ENCODE assay signal across 16 mouse cellular contexts in the genomic region with DNA sequence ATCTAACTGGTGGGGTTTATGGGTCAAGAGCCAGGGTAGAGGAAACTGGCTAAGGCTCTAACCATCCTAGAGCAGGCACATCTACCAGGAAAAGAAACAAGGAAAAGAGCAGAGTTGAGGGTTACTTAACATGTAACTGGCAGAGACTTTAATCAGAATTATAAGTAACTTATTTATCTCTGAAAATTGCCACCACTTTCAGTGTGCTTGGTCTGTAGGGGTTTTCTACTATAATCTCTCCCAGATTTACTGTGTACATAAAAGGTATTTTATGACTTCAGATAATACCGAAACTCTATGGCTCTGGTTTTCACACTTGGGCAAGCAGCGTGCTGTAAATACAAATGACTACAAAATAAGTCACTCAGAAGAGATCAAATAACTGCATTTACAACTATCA. TPM values are rescaled to one million over a fixed set of nuclear protein-coding genes. Genes with fewer than 3 reads are reported as not detected.
A peak's percentile ranks its signal among the peaks of the same experiment; 100 is the strongest.
DNase-seq lines count a peak whose midpoint lies in the region; ATAC-seq and TF ChIP-seq lines count a peak whose summit lies in the region.
"Had no signal": no experiment of that assay in that cellular context is flagged by ENCODE, and none has a peak within 500 bp of the region (broad histone marks: within the 10 kb centered on the region; RNA-seq: fewer than 3 reads in every experiment).

No protein-coding gene starts in this region.

- TF ChIP-seq CTCF in lung, postnatal 0 days (IDR thresholded peaks at IDR 0.05) = no peak

- DNase-seq in hindbrain, embryonic 14.5 days (ENCODE audit: low spot score) = no peak
- DNase-seq in lung, postnatal 0 days (ENCODE audit: low spot score) = peak; percentile 20
- no peak for DNase-seq in lung, postnatal 10 days
- DNase-seq in midbrain, embryonic 14.5 days = no peak
- DNase-seq: adrenal gland, postnatal 25 days; gastrocnemius, postnatal 14 days; kidney, adult 9 months; thymus, postnatal 4 days had no signal

- H3K9me3 ChIP-seq in hindbrain, embryonic 14.5 days (ENCODE audit: control insufficient read depth, low read length) = no peaks in the 10 kb centered on the region
- no peaks in the 10 kb centered on the region for H3K9me3 ChIP-seq in hindbrain, embryonic 12.5 days (replicated peaks)
- H3K9me3 ChIP-seq in lung, postnatal 0 days (ENCODE audit: low read length) = no peaks in the 10 kb centered on the region
- H3K9me3 ChIP-seq in limb, embryonic 13.5 days = no peaks in the 10 kb centered on the region
- no peaks in the 10 kb centered on the region for H3K9me3 ChIP-seq in midbrain, embryonic 14.5 days (ENCODE audit: control insufficient read depth, low read length)
- H3K9me3 ChIP-seq: embryonic facial prominence, embryonic 10.5 days; hindbrain, embryonic 15.5 days; limb, embryonic 15.5 days; midbrain, embryonic 12.5 days had no signal

- no peak overlapping the region for H3K9ac ChIP-seq in hindbrain, embryonic 14.5 days
- no peak overlapping the region for H3K9ac ChIP-seq in hindbrain, embryonic 12.5 days
- no peak overlapping the region for H3K9ac ChIP-seq in lung, postnatal 0 days (replicated peaks; ENCODE audit: low read depth)
- no peak overlapping the region for H3K9ac ChIP-seq in limb, embryonic 13.5 days
- no peak overlapping the region for H3K9ac ChIP-seq in midbrain, embryonic 14.5 days (replicated peaks; ENCODE audit: low read length)
- H3K9ac ChIP-seq: hindbrain, embryonic 15.5 days; limb, embryonic 15.5 days; midbrain, embryonic 12.5 days had no signal

- no peak for ATAC-seq in hindbrain, embryonic 14.5 days (ENCODE audit: low FRiP score)
- ATAC-seq in hindbrain, embryonic 12.5 days (ENCODE audit: low FRiP score) = no peak
- no peak for ATAC-seq in lung, postnatal 0 days
- ATAC-seq in limb, embryonic 13.5 days (ENCODE audit: low FRiP score, low read depth) = no peak
- ATAC-seq in monocyte, adult 5-6 weeks (replicated peaks; ENCODE audit: insufficient number of reproducible peaks, low FRiP score, low TSS enrichment, poor library complexity, severe bottlenecking) = no peak
- ATAC-seq in midbrain, embryonic 14.5 days (ENCODE audit: low FRiP score, low TSS enrichment) = no peak
- ATAC-seq: activated CD4-positive, CD25-positive, alpha-beta regulatory T cell, adult 4 months had no signal

- H3K4me2 ChIP-seq in hindbrain, embryonic 14.5 days (replicated peaks) = no peak overlapping the region
- H3K4me2 ChIP-seq in hindbrain, embryonic 12.5 days (replicated peaks) = no peak overlapping the region
- H3K4me2 ChIP-seq in lung, postnatal 0 days (replicated peaks; ENCODE audit: low read depth, low read length) = no peak overlapping the region
- H3K4me2 ChIP-seq in limb, embryonic 13.5 days (replicated peaks) = peak overlapping the region; percentile 25
- H3K4me2 ChIP-seq in midbrain, embryonic 14.5 days (ENCODE audit: low read length) = no peak overlapping the region
- H3K4me2 ChIP-seq: hindbrain, embryonic 15.5 days; limb, embryonic 15.5 days; midbrain, embryonic 12.5 days had no signal

- H3K4me3 ChIP-seq in hindbrain, embryonic 14.5 days (replicated peaks; ENCODE audit: low read length) = no peak overlapping the region
- H3K4me3 ChIP-seq in hindbrain, embryonic 12.5 days = no peak overlapping the region
- no peak overlapping the region for H3K4me3 ChIP-seq in lung, postnatal 0 days (ENCODE audit: low read depth, low read length)
- H3K4me3 ChIP-seq in limb, embryonic 13.5 days = no peak overlapping the region
- no peak overlapping the region for H3K4me3 ChIP-seq in midbrain, embryonic 14.5 days (replicated peaks; ENCODE audit: low read depth, low read length)
- H3K4me3 ChIP-seq: embryonic facial prominence, embryonic 10.5 days; hindbrain, embryonic 15.5 days; limb, embryonic 15.5 days; midbrain, embryonic 12.5 days had no signal

- H3K27me3 ChIP-seq in hindbrain, embryonic 14.5 days (ENCODE audit: control insufficient read depth, insufficient read depth, low read length) = no peaks in the 10 kb centered on the region
- no peaks in the 10 kb centered on the region for H3K27me3 ChIP-seq in hindbrain, embryonic 12.5 days
- no peaks in the 10 kb centered on the region for H3K27me3 ChIP-seq in lung, postnatal 0 days (replicated peaks; ENCODE audit: insufficient read depth, low read length)
- H3K27me3 ChIP-seq in limb, embryonic 13.5 days = no peaks in the 10 kb centered on the region
- no peaks in the 10 kb centered on the region for H3K27me3 ChIP-seq in midbrain, embryonic 14.5 days (ENCODE audit: control insufficient read depth, insufficient read depth, low read length)
- H3K27me3 ChIP-seq: hindbrain, embryonic 15.5 days; limb, embryonic 15.5 days; midbrain, embryonic 12.5 days had no signal

- H3K27ac ChIP-seq in hindbrain, embryonic 14.5 days = 0 out of 2 replicates have a peak overlapping the region, but pooled peaks have one; percentile 43
- no peak overlapping the region for H3K27ac ChIP-seq in hindbrain, embryonic 12.5 days
- no peak overlapping the region for H3K27ac ChIP-seq in lung, postnatal 0 days (ENCODE audit: low read length)
- H3K27ac ChIP-seq in limb, embryonic 13.5 days = no peak overlapping the region
- no peak overlapping the region; the same call in 1 of the 2 replicates for H3K27ac ChIP-seq in midbrain, embryonic 14.5 days (replicated peaks; ENCODE audit: low read depth, low read length)
- H3K27ac ChIP-seq: embryonic facial prominence, embryonic 10.5 days; hindbrain, embryonic 15.5 days; limb, embryonic 15.5 days; midbrain, embryonic 12.5 days had no signal

- peaks cover 19% of the 10 kb centered on the region for H3K4me1 ChIP-seq in hindbrain, embryonic 14.5 days (replicated peaks; ENCODE audit: control insufficient read depth, insufficient read depth, low read length)
- no peaks in the 10 kb centered on the region for H3K4me1 ChIP-seq in hindbrain, embryonic 12.5 days
- H3K4me1 ChIP-seq in lung, postnatal 0 days (ENCODE audit: insufficient read depth, low read depth, low read length) = peaks cover 27% of the 10 kb centered on the region
- peaks cover 42% of the 10 kb centered on the region for H3K4me1 ChIP-seq in limb, embryonic 13.5 days
- H3K4me1 ChIP-seq in midbrain, embryonic 14.5 days (ENCODE audit: control insufficient read depth, insufficient read depth, low read length) = peaks cover 14% of the 10 kb centered on the region; the same call in 1 of the 2 replicates

- no peaks in the 10 kb centered on the region for H3K36me3 ChIP-seq in hindbrain, embryonic 14.5 days (replicated peaks; ENCODE audit: control insufficient read depth, insufficient read depth)
- H3K36me3 ChIP-seq in hindbrain, embryonic 12.5 days = no peaks in the 10 kb centered on the region
- no peaks in the 10 kb centered on the region for H3K36me3 ChIP-seq in lung, postnatal 0 days (ENCODE audit: insufficient read depth, low read length)
- peaks cover 7% of the 10 kb centered on the region for H3K36me3 ChIP-seq in limb, embryonic 13.5 days
- no peaks in the 10 kb centered on the region for H3K36me3 ChIP-seq in midbrain, embryonic 14.5 days (ENCODE audit: control insufficient read depth, insufficient read depth, low read length)
- H3K36me3 ChIP-seq: embryonic facial prominence, embryonic 10.5 days; hindbrain, embryonic 15.5 days; limb, embryonic 15.5 days; midbrain, embryonic 12.5 days had no signal

- WGBS in hindbrain, embryonic 14.5 days = 78% methylated on average over 2 of the region's 2 CpGs
- WGBS in hindbrain, embryonic 12.5 days = 81% methylated on average over 2 of the region's 2 CpGs
- WGBS in lung, postnatal 0 days = 59% methylated on average over 2 of the region's 2 CpGs
- 28% methylated on average over 2 of the region's 2 CpGs for WGBS in limb, embryonic 13.5 days
- WGBS in midbrain, embryonic 14.5 days = 67% methylated on average over 2 of the region's 2 CpGs

- no peak for TF ChIP-seq EP300 in lung, postnatal 0 days (IDR thresholded peaks at IDR 0.05)

RNA-seq across cellular contexts. Expression of a gene that starts 32.0 kb away (rescaled TPM):
- polyA plus RNA-seq in hindbrain, embryonic 14.5 days (2014; fragmentation: Nextera tagmentation; extraction: Ambion mirVana) = 16.7 and 22.0 TPM in 2 replicates
- polyA plus RNA-seq in hindbrain, embryonic 12.5 days (2016; fragmentation: Nextera tagmentation; extraction: Ambion mirVana) = 13.3 and 23.4 TPM in 2 replicates
- 13.5 and 15.3 TPM in 2 replicates for polyA plus RNA-seq in lung, postnatal 0 days (2015; fragmentation: Nextera tagmentation; extraction: Ambion mirVana)
- 14.6 and 17.3 TPM in 2 replicates for polyA plus RNA-seq in limb, embryonic 13.5 days (2015; fragmentation: Nextera tagmentation; extraction: Ambion mirVana)
- total RNA-seq in monocyte, adult 5-6 weeks (2017) = 31.4 to 43.1 TPM (median 34.7 TPM) in 3 replicates
- polyA plus RNA-seq in midbrain, embryonic 14.5 days (2014; fragmentation: Nextera tagmentation; extraction: Ambion mirVana) = 14.3 and 19.4 TPM in 2 replicates
